Mouse (Mus musculus) olfactory bulb, adult 2 months (tissue): ENCODE data around the gene Foxp1.

ENCODE experiments used
- CTCF ChIP-seq: fragments of 200-500 bp; IDR thresholded peaks from 2 replicates; pipeline ENCODE4 v1.5.1; 2012; ENCODE audit warnings: low read depth, mild to moderate bottlenecking, low read length, moderate library complexity; ENCODE audit not compliant: insufficient read depth
- POLR2A ChIP-seq: fragments of 200-500 bp; IDR thresholded peaks from 2 replicates; pipeline ENCODE4 v1.6.1; 2012; ENCODE audit warnings: mild to moderate bottlenecking, low read depth, low read length, moderate library complexity; ENCODE audit not compliant: insufficient read depth

- no peak for TF ChIP-seq CTCF
- TF ChIP-seq POLR2A = no peak
Observed at GRCm38 (mm10) chr6:99130758-99131410, 391.6 kb downstream of the Foxp1 start.
